Mouse (Mus musculus): ENCODE measurements at regions not wholly inside any gene's neighbourhood (a gene's known extent, or its start where the extent isn't known, plus 50 kb on each side); places are given as distances from the start of the nearest gene placed in this dataset.

DNA sequence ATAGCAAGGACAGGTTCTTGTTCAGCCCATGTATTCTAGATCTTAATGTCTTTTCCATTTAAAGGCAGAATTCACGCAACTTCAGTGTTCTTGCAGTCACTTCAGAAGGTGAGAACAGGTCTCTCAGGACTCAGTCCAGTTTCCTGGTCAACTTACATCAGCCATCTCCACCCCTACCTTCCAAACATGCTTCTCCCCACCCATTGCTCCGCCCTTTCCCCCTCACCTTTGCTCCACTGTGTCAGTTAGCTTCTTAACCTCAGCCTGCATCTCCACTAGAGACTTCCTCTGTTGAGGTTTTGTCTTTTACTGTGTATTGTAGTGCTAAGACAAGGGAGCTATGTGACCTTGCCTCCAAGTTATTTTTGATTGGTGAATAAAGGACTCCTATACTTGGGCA, 127.0 kb upstream of the Dyrk2 start:
- 85% methylated on average over 2 of the region's 2 CpGs for WGBS
- no peaks in the 10 kb centered on the region for H3K27me3 ChIP-seq (ENCODE audit: control insufficient read depth, insufficient read depth, low read length)
- no peak overlapping the region for H3K4me2 ChIP-seq (ENCODE audit: low read depth, low read length)
- no peak overlapping the region for H3K9ac ChIP-seq (ENCODE audit: low read length)
- ATAC-seq (replicated peaks; ENCODE audit: extremely low read depth, insufficient read depth, low FRiP score), result no peak
- no peaks in the 10 kb centered on the region for H3K9me3 ChIP-seq (replicated peaks; ENCODE audit: control insufficient read depth, low read length)
- H3K36me3 ChIP-seq (ENCODE audit: control insufficient read depth, insufficient read depth), result no peaks in the 10 kb centered on the region
- H3K4me1 ChIP-seq (ENCODE audit: control insufficient read depth, insufficient read depth, low read length), result no peaks in the 10 kb centered on the region; the same call in 1 of the 2 replicates
- no peak overlapping the region for H3K4me3 ChIP-seq (ENCODE audit: low read length)
- no peak overlapping the region for H3K27ac ChIP-seq (ENCODE audit: low read length)

GRCm38 (mm10) chr10:118993819-118994574, 124.0 kb upstream of the Dyrk2 start:
- H3K36me3 ChIP-seq (ENCODE audit: control insufficient read depth, insufficient read depth), result no peaks in the 10 kb centered on the region
- no peaks in the 10 kb centered on the region for H3K9me3 ChIP-seq (replicated peaks; ENCODE audit: control insufficient read depth, low read length)
- H3K9ac ChIP-seq (ENCODE audit: low read length), result no peak overlapping the region

DNA sequence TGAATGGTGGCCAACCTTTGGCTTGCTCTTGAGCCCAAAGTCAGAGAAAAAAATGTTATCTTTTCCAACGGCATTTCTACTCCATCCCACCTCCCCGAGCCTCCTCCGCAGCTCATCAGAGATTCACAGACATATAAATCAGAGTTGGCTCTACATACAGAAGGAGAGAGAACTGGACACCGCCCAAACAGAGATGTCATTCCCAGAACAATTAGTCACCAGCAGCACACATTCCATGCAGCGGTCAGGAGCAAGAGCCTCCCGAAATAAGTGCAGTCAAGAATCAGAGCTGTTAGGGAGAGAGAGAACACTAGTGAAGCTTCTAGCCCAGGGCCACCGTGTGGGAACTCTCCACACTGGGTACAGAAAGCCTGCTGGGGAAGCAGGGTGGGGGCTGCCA, 121.2 kb upstream of the Dyrk2 start:
- ATAC-seq (replicated peaks; ENCODE audit: extremely low read depth, insufficient read depth, low FRiP score), result peak; percentile 49

More at GRCm38 (mm10) chr10:118993819-118994574, 124.0 kb upstream of the Dyrk2 start:
- ATAC-seq (replicated peaks; ENCODE audit: extremely low read depth, insufficient read depth, low FRiP score), result no peak
- WGBS, result 62% methylated on average over 15 of the region's 15 CpGs
- Histone ChIP-seq H3K4me1 (ENCODE audit: control insufficient read depth, insufficient read depth, low read length) (peaks cover 14% of the 10 kb centered on the region), H3K27ac (ENCODE audit: low read length) (no peak overlapping the region), H3K4me3 (ENCODE audit: low read length) (no peak overlapping the region), H3K27me3 (ENCODE audit: control insufficient read depth, insufficient read depth, low read length) (no peaks in the 10 kb centered on the region), H3K4me2 (ENCODE audit: low read depth, low read length) (no peak overlapping the region)

GRCm38 (mm10) chr10:118990500-118990899, 120.5 kb upstream of the Dyrk2 start:
- ATAC-seq (replicated peaks; ENCODE audit: extremely low read depth, insufficient read depth, low FRiP score), result no peak
- H3K9ac ChIP-seq (ENCODE audit: low read length), result no peak overlapping the region
- H3K4me1 ChIP-seq (ENCODE audit: control insufficient read depth, insufficient read depth, low read length), result peaks cover 14% of the 10 kb centered on the region
- no peaks in the 10 kb centered on the region for H3K27me3 ChIP-seq (ENCODE audit: control insufficient read depth, insufficient read depth, low read length)
- no peaks in the 10 kb centered on the region for H3K36me3 ChIP-seq (ENCODE audit: control insufficient read depth, insufficient read depth)
- H3K4me2 ChIP-seq (ENCODE audit: low read depth, low read length), result no peak overlapping the region
- no peak overlapping the region for H3K4me3 ChIP-seq (ENCODE audit: low read length)
- no peak overlapping the region for H3K27ac ChIP-seq (ENCODE audit: low read length)
- 43% methylated on average over 6 of the region's 6 CpGs for WGBS
- H3K9me3 ChIP-seq (replicated peaks; ENCODE audit: control insufficient read depth, low read length), result no peaks in the 10 kb centered on the region

More for the DNA sequence above, 121.2 kb upstream of the Dyrk2 start:
- WGBS, result 31% methylated on average over 7 of the region's 7 CpGs
- no peak overlapping the region for H3K9ac ChIP-seq (ENCODE audit: low read length)
- peak overlapping the region; percentile 34; the same call in 1 of the 2 replicates for H3K4me2 ChIP-seq (ENCODE audit: low read depth, low read length)
- no peak overlapping the region for H3K27ac ChIP-seq (ENCODE audit: low read length)
- no peak overlapping the region for H3K4me3 ChIP-seq (ENCODE audit: low read length)
- no peaks in the 10 kb centered on the region for H3K9me3 ChIP-seq (replicated peaks; ENCODE audit: control insufficient read depth, low read length)
- peaks cover 14% of the 10 kb centered on the region for H3K4me1 ChIP-seq (ENCODE audit: control insufficient read depth, insufficient read depth, low read length)
- H3K36me3 ChIP-seq (ENCODE audit: control insufficient read depth, insufficient read depth), result no peaks in the 10 kb centered on the region
- H3K27me3 ChIP-seq (ENCODE audit: control insufficient read depth, insufficient read depth, low read length), result no peaks in the 10 kb centered on the region

GRCm38 (mm10) chr10:118989812-118990211, 119.8 kb upstream of the Dyrk2 start:
- Histone ChIP-seq H3K9ac (ENCODE audit: low read length) (no peak overlapping the region), H3K36me3 (ENCODE audit: control insufficient read depth, insufficient read depth) (no peaks in the 10 kb centered on the region), H3K27ac (ENCODE audit: low read length) (no peak overlapping the region), H3K4me3 (ENCODE audit: low read length) (no peak overlapping the region), H3K9me3 (replicated peaks; ENCODE audit: control insufficient read depth, low read length) (no peaks in the 10 kb centered on the region), H3K4me2 (ENCODE audit: low read depth, low read length) (no peak overlapping the region), H3K27me3 (ENCODE audit: control insufficient read depth, insufficient read depth, low read length) (no peaks in the 10 kb centered on the region), H3K4me1 (ENCODE audit: control insufficient read depth, insufficient read depth, low read length) (peaks cover 18% of the 10 kb centered on the region)
- no peak for ATAC-seq (replicated peaks; ENCODE audit: extremely low read depth, insufficient read depth, low FRiP score)
- 79% methylated on average over 10 of the region's 10 CpGs for WGBS

- H3K4me3 ChIP-seq (ENCODE audit: low read length), result no peak overlapping the region
- peaks cover 23% of the 10 kb centered on the region for H3K4me1 ChIP-seq (ENCODE audit: control insufficient read depth, insufficient read depth, low read length)
- ATAC-seq (replicated peaks; ENCODE audit: extremely low read depth, insufficient read depth, low FRiP score), result no peak
- peaks cover 7% of the 10 kb centered on the region for H3K9me3 ChIP-seq (replicated peaks; ENCODE audit: control insufficient read depth, low read length)
- no peaks in the 10 kb centered on the region for H3K27me3 ChIP-seq (ENCODE audit: control insufficient read depth, insufficient read depth, low read length)
- no peak overlapping the region for H3K27ac ChIP-seq (ENCODE audit: low read length)
- WGBS, result 80% methylated on average over 6 of the region's 6 CpGs
- H3K9ac ChIP-seq (ENCODE audit: low read length), result no peak overlapping the region
- no peaks in the 10 kb centered on the region for H3K36me3 ChIP-seq (ENCODE audit: control insufficient read depth, insufficient read depth)
- H3K4me2 ChIP-seq (ENCODE audit: low read depth, low read length), result no peak overlapping the region
Measured at GRCm38 (mm10) chr10:118988249-118988648, 118.2 kb upstream of the Dyrk2 start.

- no peak overlapping the region for H3K4me2 ChIP-seq (ENCODE audit: low read depth, low read length)
- H3K9me3 ChIP-seq (replicated peaks; ENCODE audit: control insufficient read depth, low read length), result peaks cover 7% of the 10 kb centered on the region
- H3K4me1 ChIP-seq (ENCODE audit: control insufficient read depth, insufficient read depth, low read length), result peaks cover 9% of the 10 kb centered on the region
- H3K4me3 ChIP-seq (ENCODE audit: low read length), result no peak overlapping the region
- WGBS, result 40% methylated on average over 5 of the region's 5 CpGs
- no peaks in the 10 kb centered on the region for H3K27me3 ChIP-seq (ENCODE audit: control insufficient read depth, insufficient read depth, low read length)
- no peak for ATAC-seq (replicated peaks; ENCODE audit: extremely low read depth, insufficient read depth, low FRiP score)
- peak overlapping the region; percentile 55 for H3K27ac ChIP-seq (ENCODE audit: low read length)
- no peak overlapping the region for H3K9ac ChIP-seq (ENCODE audit: low read length)
- no peaks in the 10 kb centered on the region for H3K36me3 ChIP-seq (ENCODE audit: control insufficient read depth, insufficient read depth)
Measured at GRCm38 (mm10) chr10:118984580-118984979, 114.6 kb upstream of the Dyrk2 start.

GRCm38 (mm10) chr10:118981446-118981845, 111.4 kb upstream of the Dyrk2 start:
- ATAC-seq (replicated peaks; ENCODE audit: extremely low read depth, insufficient read depth, low FRiP score), result no peak
- Histone ChIP-seq H3K27ac (ENCODE audit: low read length) (no peak overlapping the region), H3K9me3 (replicated peaks; ENCODE audit: control insufficient read depth, low read length) (peaks cover 7% of the 10 kb centered on the region), H3K9ac (ENCODE audit: low read length) (no peak overlapping the region), H3K4me1 (ENCODE audit: control insufficient read depth, insufficient read depth, low read length) (peaks cover 9% of the 10 kb centered on the region), H3K27me3 (ENCODE audit: control insufficient read depth, insufficient read depth, low read length) (no peaks in the 10 kb centered on the region), H3K4me2 (ENCODE audit: low read depth, low read length) (no peak overlapping the region), H3K4me3 (ENCODE audit: low read length) (no peak overlapping the region), H3K36me3 (ENCODE audit: control insufficient read depth, insufficient read depth) (no peaks in the 10 kb centered on the region)
- 74% methylated on average over 5 of the region's 5 CpGs for WGBS

DNA sequence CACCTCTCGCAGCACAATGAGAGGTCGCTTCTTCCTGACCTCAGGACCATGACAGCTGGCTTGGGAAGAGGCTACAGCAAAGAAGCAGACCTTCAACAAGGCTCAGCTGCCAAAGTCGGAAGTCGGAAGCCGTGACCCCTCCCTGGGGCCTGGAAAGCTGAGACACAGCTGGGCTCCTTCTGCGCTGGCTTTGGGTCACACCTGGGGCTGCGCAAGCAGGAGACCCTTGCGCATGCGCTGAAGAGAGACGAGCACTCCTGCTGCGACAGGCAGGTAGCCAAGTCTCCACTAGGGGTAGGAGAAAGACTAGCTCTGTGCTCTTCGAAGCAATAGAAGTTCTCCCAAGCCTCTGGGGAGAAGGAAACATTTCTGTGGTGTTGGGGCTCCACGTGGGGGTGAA, 109.3 kb upstream of the Dyrk2 start:
- peaks cover 7% of the 10 kb centered on the region for H3K9me3 ChIP-seq (replicated peaks; ENCODE audit: control insufficient read depth, low read length)
- H3K36me3 ChIP-seq (ENCODE audit: control insufficient read depth, insufficient read depth), result no peaks in the 10 kb centered on the region
- ATAC-seq (replicated peaks; ENCODE audit: extremely low read depth, insufficient read depth, low FRiP score), result no peak; the same call in 1 of the 2 replicates
- H3K4me1 ChIP-seq (ENCODE audit: control insufficient read depth, insufficient read depth, low read length), result peaks cover 2% of the 10 kb centered on the region; the same call in 1 of the 2 replicates
- 50% methylated on average over 13 of the region's 13 CpGs for WGBS
- H3K27me3 ChIP-seq (ENCODE audit: control insufficient read depth, insufficient read depth, low read length), result no peaks in the 10 kb centered on the region
- H3K9ac ChIP-seq (ENCODE audit: low read length), result no peak overlapping the region
- no peak overlapping the region for H3K4me3 ChIP-seq (ENCODE audit: low read length)
- no peak overlapping the region for H3K4me2 ChIP-seq (ENCODE audit: low read depth, low read length)
- H3K27ac ChIP-seq (ENCODE audit: low read length), result no peak overlapping the region

Measured in heart, embryonic 16.5 days (tissue).